Mouse (Mus musculus): ENCODE measurements at regions not wholly inside any gene's neighbourhood (a gene's known extent, or its start where the extent isn't known, plus 50 kb on each side); places are given as distances from the start of the nearest gene placed in this dataset.

DNA sequence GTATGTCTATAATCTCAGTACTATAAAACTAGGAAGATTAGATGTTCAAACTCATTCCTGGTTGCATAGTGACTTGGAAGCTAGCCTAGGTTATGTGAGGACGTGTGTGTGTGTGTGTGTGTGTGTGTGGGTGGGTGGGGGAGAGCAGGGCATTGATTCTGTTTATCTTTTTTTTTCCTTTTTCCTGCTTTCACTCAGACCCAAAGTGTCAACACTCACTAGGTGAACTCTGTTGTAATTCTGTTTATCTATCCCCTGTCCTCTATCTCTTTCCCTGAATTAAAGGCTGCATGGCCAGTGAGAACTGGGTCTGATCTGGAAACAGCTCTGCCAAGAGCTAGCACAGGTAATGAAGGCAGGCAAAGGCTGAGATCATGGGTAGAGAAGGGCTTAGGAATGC is 50.9 kb upstream of the Tle3 start:
- TF ChIP-seq ZNF384 (IDR thresholded peaks at IDR 0.05; ENCODE audit: low read depth, low read length) (no peak), ZC3H11A (IDR thresholded peaks at IDR 0.05; ENCODE audit: borderline replicate concordance, low read depth, low read length) (no peak), MAFK (IDR thresholded peaks at IDR 0.05; ENCODE audit: insufficient read depth, low read depth, low read length) (no peak), CHD2 (IDR thresholded peaks at IDR 0.05; ENCODE audit: low read depth, low read length) (no peak)

Data from ES-E14 (cell line).